Mouse (Mus musculus): ENCODE results near the gene Zfp658. TPM values are rescaled to one million over a fixed set of nuclear protein-coding genes. Genes with fewer than 3 reads are reported as not detected.

The Zfp658 gene
- total RNA-seq (2021): under 1 TPM; 0.38 to 0.61 TPM
- long read RNA-seq, experiment 1: 0 reads
- long read RNA-seq, experiment 2: 0 reads

DNA sequence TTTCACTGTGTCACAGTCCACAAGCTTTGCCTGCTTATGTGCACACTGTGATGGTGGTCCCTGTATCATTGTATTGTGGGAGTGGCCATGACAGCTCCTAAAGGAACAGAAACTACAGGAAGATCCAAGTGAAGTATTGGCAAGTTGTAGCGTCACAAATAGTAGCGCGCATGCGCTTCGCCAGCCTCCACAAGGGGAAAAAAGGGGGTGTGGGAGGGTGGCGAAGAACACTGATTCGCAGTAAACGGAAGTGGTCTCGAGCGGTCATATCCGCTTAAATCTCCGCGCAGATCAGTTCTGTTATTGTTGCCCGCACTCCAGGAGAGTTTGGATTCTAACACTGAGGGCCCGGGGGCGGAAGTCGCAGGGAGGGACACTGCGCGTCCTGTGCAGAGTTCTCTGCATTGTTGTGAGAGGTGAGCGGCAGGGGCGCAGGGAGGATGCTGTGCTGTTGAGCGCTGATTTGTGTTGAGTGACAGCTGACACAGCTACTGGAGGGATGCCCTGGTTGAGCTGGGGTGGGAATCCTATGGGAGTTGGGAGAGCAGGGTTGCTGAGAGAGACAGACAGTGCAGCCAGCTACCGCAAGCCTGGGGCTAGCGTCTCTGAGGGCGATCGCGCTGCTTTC is at the start of gene Zfp658:
Gene Zfp658, plus strand, starts transcription at position 251 of the 628 bp plus-strand sequence.
- DNase-seq: peak; percentile 77

DNA sequence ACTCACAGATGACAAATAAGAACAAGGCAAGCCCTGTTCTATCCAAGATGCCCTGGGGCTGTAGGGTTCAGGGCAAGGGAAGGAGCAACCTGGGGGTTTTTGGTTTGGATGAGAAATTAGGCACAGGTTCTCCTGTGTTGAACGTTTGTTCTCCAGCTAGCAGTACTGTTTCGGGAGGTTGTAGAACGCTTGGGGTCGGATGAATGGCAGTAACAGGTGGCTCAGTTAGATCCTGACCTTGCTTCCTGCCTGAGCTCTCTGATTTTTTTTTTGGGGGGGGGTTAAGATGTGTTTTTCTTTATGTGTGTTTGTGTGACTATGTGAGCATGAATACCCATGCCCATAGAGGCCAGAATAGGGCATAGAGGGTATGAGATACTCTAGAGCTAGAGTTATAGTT is 49.5 kb upstream of the Zfp658 start:
- no peak for DNase-seq

DNA sequence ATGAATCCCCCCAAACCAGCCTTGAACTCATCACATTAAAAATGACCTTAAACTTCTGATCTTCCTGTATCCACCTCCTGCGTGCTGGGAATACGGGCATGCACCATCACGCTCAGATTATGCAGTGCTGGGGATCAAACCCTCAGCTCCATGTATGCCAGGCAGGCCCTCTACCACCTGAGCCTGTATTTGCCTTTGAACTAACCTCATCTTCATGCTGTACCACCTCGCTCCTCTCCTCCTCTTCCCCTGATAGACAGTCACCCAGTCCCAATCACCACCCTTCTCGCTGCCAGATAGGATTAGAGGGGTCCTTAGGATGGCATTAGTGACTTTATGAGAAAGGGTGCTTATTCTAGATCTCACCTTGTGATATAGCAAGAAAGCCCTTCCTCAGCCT is 47.0 kb upstream of the Zfp658 start:
- DNase-seq: no peak

DNA sequence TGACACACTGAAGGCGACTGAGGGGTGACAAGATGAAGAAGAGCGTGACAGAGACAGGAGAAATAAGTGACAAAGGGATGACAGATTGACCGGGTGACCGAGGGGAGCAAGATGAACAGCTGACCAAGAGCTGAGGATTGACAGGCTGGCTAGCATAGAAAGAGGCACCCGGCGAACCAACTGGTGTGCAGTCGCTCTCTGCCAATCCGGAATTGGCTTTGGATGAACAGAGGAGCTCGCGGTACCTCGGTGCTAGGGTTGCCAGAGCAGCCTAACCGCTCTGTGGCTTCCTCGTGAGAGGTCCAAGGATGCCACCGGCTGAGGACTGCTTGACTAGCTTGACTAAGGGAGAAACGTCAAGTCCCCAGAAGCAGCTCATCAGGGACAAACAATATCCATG is 43.7 kb upstream of the Zfp658 start:
- no peak for DNase-seq

DNA sequence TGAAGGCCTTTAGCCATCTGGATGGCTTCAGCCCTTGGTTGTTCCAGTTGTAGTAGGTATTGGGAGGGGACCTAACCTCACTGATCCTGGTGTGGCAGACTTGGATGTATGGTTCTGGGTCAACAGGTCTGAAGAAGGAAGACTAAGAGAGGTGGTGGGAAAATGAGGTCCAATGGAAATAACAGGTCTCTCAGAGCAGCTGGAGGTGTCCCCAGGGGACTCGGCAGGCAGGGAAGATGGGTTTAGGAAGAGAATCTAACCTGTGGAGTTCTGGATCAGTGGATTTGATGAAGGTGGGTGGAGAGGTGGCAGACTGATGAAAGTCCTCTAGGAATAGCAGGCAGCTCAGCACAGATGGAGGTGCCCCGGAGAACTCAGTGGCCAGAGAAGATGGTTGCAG is 39.3 kb upstream of the Zfp658 start:
- DNase-seq: no peak

DNA sequence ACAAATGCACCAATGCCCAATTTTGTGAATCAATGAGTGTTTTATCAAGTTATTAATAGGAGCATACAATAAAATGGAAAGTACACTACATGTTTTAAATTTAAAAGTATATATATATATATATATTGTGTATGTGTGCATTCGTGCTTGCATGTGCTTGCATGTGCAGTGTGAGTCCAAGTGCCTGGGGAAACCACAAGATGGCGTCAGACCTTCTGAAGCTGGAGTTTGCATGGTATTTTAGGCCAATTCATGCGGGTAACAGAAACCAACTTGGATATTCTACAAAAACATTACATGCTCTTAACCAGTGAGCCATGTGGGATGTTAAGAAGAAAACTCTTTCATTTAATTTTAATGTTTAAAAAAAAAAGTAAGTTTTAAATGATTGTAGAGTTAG is 36.7 kb upstream of the Zfp658 start:
- no peak for DNase-seq

DNA sequence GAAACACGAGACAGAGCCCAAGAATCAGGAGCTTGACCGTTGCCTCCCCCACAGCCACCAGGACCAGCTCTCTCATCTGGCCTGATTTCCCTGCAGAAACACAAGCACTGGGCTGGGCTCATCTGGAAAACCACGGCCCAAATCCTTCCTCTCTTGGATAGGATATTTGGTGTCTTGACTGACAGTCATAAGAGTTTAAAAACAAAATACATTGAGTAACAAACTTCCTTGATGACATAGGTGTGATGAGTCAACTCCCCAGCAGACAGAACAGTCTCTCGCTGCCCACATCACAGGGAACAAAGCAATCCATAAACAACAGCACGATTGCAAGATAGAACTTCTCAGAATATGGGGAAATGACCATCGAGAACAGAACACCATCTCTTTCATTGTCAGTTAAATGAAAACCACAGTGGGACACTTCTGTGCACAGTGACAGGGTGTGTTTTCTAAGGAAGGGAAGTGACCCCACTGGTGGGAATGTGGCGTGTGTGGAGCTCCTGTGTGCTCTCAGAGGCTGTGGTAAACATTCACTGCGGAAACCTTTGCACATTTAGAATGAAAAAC is 31.8 kb upstream of the Zfp658 start:
- DNase-seq: no peak

DNA sequence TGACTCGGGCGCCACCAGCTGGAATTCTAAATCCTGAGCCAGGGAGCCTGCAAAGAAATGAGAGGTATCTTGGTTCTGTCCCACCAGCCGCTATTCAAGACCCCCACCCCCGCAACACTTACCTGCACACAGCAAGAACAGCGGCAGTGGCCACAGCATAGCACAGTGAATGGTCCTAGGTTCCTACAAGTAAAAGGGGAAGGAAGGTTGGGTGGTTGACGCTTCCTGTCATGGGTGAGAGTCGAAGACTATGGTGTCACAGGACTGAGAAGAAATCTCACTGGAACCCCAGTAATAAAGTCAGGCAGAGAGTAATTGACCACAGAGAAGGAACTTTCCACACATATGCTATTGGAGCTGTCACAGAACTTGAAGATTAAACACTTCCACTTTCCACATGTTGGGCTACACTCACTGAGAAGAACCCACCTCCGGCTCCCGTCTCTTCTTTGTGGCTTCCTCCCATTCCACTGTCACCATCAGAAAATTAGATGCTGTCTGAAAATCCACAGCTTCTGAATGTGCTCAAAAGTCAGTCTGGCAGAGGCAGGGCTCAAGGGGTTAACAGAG is 29.0 kb upstream of the Zfp658 start:
- no peak for DNase-seq

DNA sequence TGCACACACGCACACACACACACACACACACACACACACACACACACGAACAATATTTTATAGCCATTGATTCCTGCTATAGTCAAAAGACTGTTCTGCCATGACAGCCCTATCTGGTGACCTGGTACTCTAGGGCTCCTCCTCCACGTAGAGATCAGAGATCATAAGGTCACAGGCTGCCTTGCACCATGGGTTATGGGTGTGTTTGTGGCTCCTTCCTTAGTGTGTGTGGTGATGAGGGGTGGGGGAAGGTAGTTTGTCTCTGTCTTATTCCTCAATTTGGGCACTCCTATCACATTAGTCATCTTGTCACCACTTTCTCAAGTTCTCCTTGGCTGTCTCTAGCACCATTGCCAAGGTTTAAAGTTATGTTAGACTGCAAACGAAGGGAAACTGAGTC is 23.5 kb upstream of the Zfp658 start:
- no peak for DNase-seq

DNA sequence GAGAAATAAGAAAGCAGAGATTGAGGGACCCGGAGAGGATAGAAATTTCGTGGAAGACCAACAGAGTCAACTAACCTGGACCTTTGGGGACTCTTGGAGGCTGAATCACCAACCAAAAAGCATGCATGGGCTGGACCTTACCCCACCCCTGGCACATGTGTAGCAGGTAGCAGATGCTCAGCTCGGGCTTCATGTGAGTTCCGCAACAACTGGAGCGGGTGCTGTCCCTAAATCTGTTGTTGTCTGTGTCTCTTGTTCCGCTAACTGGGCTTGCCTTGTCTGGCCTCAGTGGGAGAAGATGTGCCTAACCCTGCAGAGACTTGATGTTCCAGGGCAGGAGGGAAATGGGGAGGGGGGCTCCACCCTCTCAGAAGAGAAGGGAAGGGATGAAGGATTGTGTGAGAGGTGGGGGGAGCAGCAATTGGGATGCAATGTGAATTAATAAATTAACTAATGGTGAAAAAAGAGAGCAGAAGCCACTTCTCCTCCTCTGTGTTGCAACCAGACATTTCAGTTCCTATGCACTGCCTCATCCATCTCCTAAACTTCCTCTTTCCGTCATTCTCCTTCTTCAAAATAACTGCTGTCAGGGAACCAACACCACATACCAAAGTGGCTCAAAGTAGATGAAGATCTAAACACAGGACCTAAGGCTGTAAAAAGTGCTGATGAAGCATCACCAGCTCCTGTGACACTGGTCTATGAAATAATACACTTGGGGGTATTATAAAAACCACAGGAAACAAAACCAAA is 17.7 kb upstream of the Zfp658 start, which contains the start of gene Cd33:
Gene Cd33, minus strand, starts transcription at position 204 of the 753 bp plus-strand sequence.
- DNase-seq: no peak

DNA sequence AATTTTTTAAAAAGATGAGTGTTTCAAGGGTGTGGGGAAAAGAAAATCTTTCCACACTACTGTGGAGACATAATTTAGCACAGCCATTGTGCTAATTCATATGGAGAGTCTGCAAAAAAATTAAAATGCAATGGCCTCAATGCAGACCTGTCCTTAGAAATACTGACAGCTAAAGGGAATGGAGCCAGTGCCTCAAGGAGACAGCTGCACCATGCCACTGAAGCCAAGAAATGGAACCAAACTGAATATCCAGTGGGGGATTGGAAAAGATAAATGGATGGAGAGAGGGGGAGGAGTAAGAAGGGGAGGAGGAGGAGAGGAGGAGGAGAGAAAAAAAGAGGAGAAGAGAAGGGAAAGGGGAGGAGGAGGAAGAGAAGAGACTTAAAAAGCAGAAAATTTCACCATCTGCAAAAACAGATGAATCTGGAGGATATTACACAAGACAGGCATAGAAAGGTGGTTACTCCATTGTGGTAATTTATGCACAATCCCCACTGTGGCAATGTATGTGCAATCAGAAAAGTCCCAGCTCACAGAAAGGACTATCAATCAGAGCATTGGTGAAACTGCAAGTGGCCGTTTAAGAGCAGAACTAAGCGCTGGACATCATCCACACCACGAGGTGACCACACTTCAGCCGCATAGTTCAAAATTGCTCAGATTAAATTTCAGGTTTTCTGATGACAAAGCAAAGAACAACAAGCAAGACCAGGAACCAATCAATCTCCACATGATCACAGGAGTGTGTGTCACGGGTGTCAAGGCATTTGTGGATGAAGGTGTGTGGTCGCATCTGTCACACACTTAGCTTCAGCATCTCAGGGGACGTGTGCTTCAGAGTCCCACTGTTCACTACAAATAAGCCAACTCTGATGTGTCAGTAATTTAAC is 16.2 kb upstream of the Zfp658 start:
- DNase-seq: no peak

DNA sequence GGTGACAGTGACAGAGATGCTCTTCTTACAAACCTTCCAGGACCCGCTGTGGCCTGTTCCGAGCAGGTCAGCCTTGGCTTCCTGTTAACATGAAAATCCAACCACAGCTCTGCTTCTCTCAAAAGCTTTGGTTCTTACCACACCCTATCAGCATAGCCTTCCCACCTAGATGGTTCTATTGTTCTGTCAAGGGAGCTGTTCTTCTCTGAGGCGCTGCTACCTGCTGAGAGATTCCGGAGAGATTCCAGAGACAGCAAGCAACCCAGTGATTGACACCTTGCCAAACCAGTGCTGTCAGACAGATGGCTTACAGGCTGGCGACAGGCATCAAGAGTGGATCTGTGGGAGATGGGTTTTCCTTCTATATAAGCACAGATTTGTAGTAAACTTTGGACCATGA is 14.4 kb upstream of the Zfp658 start:
- no peak for DNase-seq

DNA sequence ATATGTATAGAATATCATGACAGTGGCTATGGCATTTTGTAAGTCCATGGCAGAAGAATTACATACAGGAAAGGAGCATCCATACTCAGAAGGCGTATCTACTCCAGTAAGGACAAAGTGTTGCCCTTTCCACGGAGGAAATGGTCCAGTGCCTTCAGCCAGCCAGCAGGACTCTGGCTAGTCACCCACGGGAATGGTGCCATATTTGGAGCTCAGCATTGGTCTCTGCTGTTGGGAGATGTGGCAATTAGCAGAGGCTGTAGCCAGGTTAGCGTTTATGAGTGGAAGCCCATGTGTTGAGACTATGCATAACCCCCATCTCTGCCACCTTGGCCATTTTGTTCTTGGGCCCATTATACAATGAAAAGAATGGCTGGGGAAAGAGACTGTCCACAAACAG is 13.8 kb upstream of the Zfp658 start:
- no peak for DNase-seq

DNA sequence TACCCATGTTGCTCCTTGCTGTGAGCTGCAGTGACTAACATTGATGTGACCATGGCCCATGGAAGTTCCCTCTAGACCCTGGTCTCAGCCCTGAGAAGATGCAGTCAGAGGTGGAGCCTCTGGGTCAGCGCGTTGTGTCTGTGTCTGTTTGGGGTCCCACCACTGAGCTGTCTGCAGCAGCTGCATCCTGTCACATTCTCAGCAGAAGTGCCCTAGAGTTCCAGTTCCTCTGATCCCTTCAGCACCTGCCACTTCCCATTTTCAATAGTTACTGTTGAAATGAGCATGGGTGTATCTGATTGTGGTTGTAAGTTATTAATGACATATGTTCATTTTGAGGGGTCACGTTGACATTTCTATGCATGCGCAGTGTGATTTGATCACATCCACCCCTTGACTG is 8.9 kb upstream of the Zfp658 start:
- DNase-seq: no peak

DNA sequence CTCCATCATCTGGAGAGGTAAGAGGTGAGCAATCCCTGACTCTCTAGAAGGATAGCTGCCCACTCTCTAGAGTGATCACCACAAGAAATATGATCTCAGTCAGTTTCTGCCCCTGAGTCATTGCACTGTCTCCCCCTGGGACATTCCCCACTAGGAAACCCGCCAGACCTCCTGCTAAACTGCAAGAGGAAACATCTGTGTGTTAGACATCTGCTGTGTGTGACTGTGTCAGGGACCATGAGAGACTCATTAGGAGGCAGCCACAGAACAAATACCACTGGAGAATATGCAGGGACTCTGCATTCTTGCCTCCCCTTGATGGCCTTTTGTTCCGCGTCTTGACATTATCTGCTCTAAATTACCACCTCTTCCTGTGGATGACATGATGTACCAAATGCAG is 7.5 kb upstream of the Zfp658 start:
- DNase-seq: peak; percentile 34

DNA sequence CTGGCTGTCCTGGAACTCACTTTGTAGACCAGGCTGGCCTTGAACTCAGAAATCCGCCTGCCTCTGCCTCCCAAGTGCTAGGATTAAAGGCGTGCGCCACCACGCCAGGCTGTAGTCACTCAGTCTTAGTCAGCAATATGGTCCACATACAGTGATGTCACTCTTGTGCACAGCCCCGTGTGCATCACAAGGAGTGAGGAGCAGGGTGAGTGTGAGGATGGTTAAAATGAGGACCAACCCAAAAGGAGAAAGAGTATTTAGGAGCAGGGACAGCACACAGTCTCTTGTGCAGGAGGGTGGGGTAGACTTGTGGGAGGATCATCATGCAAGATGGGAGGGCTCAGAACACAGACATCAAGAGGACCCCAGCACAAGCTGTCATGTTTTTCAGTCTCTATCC is 6.7 kb upstream of the Zfp658 start:
- no peak for DNase-seq

DNA sequence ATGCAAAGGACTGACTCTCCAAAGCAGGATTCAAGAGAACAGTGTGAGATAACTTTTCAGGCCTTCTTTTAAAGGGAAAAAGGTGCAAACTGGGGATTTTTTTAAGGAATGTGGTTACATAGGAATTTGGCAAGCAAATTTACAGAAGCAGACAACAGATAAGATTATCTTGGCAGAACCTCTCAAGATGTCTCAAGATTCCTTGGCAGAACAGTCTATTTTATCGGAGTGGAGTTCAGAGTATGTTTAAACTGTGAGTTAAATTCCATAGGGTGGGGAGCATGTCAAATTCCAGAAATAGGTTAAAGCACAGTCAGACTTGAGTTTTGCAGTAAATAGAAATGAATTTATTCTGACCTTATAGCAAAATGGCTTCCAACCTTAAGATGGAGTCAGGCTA is 5.2 kb upstream of the Zfp658 start:
- no peak for DNase-seq

DNA sequence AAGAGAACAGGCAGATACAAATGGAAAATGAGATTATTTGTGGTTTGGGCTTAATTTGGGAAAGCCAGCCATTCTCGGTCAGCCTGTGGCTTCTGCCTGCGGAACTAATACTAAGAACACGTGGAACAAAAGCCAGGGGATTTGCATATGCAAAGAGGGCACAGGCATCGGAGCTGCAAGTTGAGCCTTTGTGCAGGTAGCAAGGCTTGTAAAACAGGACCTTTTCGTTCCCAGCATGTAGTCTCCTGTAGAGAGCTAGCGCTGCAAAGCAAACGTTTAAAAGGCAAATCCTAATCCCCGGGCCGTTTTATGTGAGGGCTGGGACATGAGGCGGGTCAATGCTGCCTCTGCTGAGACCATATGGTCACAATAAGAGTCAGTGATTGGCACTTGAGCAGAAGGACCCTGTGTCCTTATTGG is 605 bp downstream of the Zfp658 start:
- DNase-seq: no peak

DNA sequence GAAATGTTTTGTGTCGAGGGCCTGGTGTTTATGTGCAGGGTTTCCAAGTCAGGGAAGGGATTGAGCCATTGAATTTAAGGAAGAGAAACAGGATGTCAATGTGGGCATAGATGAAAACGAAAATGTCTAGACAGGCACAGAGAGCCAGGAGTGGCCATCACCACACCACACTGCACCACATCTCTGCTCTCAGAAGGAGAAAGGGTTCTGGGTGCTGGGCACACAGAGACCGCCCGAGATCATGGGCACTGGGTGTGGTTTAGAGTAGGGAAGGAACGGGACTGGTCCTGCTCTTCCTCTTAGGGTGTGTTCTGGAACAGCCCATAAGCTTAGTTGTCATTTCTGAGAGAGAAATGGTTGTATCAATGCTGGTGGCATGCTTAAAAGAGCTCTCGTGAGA is 1.2 kb downstream of the Zfp658 start:
- DNase-seq: no peak

DNA sequence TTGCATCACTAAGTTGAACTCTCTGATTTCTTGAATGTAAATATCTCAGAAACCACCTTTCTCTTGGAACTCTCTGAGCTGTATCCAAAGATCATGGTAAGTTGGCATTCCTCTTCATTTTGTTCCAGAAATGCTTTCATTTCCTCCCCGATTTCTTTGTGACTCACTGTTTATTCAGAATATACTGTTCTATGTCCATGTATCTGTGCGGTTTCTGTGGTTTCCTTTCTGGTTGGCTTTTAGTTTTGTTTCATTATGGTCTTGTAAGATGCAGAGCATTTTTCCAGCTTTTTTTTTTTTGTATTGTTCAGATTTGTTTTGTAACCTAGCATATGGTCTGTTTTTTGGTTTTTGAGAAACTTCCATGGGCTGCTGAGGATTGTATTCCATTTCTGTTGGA is 9.2 kb downstream of the Zfp658 start:
- no peak for DNase-seq

DNA sequence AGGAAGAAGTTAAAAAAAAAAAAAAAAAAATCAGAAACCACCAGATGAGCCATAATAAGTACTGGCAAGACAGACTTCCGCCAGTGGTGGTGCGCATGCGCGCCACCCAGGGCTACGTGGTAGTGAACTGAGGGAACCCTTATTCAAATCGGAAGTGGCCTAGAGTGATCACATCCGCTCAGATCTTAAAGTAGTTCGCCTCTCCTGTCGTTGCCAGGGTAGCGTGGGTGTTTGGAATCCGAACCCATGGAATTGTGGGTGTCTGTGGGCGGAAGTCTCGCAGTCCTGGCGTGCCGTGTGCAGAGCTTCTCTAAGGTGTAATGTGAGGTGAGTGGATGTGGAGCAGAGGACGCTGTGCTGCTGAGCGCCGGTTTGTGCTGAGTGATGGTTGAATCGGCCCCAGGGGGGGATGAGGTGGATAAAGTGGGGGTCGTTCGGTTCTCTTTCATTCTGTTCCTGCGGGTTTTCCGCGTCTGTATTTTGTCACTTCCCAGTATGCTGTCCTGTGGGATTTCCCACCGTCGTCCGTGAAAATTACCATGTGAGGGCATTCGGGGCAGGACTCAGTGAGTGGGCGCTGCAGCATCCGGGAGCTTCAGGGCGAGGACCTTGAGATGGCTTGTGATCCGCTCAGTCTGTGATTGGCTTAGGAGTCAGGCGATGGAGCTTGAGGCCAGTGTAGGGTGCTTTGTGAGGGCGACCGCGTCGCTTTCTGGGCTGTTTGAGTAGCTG is 17.6 kb downstream of the Zfp658 start, which contains the start of gene Zfp719:
Gene Zfp719, plus strand, starts transcription at position 171 of the 732 bp plus-strand sequence.
- peak; percentile 91 for DNase-seq

Data from gastrocnemius, postnatal 25 days (tissue).